Mouse (Mus musculus) lung, adult 2 months (tissue): ENCODE data around the gene Zkscan1. TPM values are rescaled to one million over a fixed set of nuclear protein-coding genes. Genes with fewer than 3 reads are reported as not detected.
"Not testable (repeated sequence)": the region's sequence is repeated elsewhere in the genome, so short reads cannot be mapped to it uniquely, and the experiment has no call there.

ENCODE experiments used
- DNase-seq: peaks from one replicate; pipeline ENCODE4 v3.0.0; 2022
- H3K4me1 ChIP-seq: fragments of 200-500 bp; 2 replicates; pipeline ENCODE4 v1.6.1; 2011; ENCODE audit warnings: low read length; ENCODE audit not compliant: control insufficient read depth, insufficient read depth
- H3K4me3 ChIP-seq: fragments of 200-500 bp; replicated peaks from 2 replicates; pipeline ENCODE3; 2011; ENCODE audit warnings: low read depth, mild to moderate bottlenecking, control low read depth, low read length; ENCODE audit errors: extremely low read depth
- CTCF ChIP-seq: fragments of 200-500 bp; IDR thresholded peaks from 2 replicates; pipeline ENCODE4 v1.5.1; 2011; ENCODE audit warnings: mild to moderate bottlenecking, low read length, control low read depth; ENCODE audit not compliant: insufficient read depth
- POLR2A ChIP-seq: fragments of 200-500 bp; IDR thresholded peaks from 2 replicates; pipeline ENCODE4 v1.6.1; 2011; ENCODE audit warnings: low read depth, mild to moderate bottlenecking, control low read depth, low read length, borderline replicate concordance; ENCODE audit errors: extremely low read depth
- WGBS: fragments of 180-500 bp; shearing (Covaris S2); methylation state at CpG from one replicate; pipeline ENCODE4 v1.1.7; 2018; 5-methylcytosine and 5-hydroxymethylcytosine counted together
- polyA plus RNA-seq: library from polyadenylated mRNA; depleted of rRNA; stranded (reverse); fragments of >200 nt; gene quantifications from 2 replicates; pipeline ENCODE4 v1.2.3, GENCODE M21; 2012; rRNA removed

The Zkscan1 gene
- 4.0 and 5.9 TPM in 2 replicates for polyA plus RNA-seq

DNA sequence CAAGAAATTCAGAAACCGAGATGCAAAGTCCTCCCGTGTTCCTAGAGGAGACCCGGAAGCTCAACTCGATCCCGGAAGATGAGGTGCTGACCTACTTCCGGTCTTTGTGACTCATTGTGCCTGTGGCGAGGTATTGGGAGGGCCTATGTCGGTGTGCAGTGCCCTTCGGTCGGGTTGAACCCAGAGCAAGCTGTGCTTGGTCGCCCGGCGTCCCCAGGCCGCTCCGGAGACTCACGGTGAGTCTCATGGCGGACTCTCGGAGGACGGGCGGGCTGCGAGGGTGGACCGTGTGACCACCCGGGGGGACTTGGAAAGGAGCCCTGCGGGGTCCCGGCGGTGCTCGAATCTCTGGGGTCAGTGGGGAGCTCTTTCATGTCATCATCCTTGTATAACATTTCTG is at the start of gene Zkscan1:
Gene Zkscan1, plus strand, starts transcription at position 89 of the 400 bp plus-strand sequence.
- H3K4me3 ChIP-seq: peak within 1 kb of the TSS; percentile 99
- peaks cover 10% of the 10 kb centered on the region for H3K4me1 ChIP-seq
- under 1% methylated on average over 27 of the region's 27 CpGs for WGBS
- DNase-seq: peak; percentile 68
- no peak for TF ChIP-seq CTCF
- TF ChIP-seq POLR2A: peak; percentile 95

DNA sequence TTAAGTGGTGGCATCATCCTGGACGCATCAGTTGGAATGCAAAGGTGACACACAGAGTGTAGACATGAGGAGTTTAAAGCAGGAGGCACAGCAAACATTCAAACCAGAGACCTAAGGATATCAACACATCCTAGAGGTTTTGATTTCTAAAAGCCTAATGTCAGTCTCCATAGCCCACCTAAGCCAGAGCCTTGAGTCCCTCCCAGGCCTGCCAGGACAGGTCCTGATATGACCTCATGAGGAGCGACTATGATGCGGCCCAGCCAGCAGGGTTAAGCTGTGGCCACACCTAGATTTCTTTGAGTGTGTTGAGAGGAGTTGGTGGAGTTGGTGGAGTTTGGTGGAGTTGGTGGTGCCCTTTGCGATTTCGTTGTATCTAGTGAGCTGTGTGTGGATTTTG is 32.0 kb upstream of the Zkscan1 start, which contains the start of gene Smok3c:
Gene Smok3c, plus strand, starts transcription at position 301 of the 400 bp plus-strand sequence.
- not testable (repeated sequence) for H3K4me3 ChIP-seq, DNase-seq, H3K4me1 ChIP-seq
- WGBS: no CpG with 5 or more reads among the region's 5 CpGs

DNA sequence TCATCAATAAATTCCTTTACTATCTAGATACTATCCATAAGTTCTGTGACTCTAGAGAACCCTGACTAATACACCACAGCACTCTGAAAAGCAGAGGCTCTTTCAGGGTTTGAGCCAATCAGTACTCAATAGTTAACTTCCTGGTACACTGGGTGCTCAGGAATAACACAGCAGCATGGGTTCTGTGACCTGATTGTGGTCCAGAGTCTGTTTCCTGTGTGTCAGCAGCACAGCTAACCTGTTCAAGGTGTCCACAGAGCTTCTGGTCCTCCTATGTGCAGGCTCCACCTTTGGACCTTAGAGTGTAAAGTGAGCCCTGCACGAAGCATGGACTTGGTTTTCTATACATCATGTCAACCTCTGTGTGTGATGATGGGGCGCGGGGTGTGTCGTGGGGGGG is 11.1 kb upstream of the Zkscan1 start:
- no peak for DNase-seq
- no peak overlapping the region for H3K4me3 ChIP-seq
- H3K4me1 ChIP-seq: no peaks in the 10 kb centered on the region
- TF ChIP-seq POLR2A: no peak
- TF ChIP-seq CTCF: no peak
- 84% methylated on average over 4 of the region's 4 CpGs for WGBS

DNA sequence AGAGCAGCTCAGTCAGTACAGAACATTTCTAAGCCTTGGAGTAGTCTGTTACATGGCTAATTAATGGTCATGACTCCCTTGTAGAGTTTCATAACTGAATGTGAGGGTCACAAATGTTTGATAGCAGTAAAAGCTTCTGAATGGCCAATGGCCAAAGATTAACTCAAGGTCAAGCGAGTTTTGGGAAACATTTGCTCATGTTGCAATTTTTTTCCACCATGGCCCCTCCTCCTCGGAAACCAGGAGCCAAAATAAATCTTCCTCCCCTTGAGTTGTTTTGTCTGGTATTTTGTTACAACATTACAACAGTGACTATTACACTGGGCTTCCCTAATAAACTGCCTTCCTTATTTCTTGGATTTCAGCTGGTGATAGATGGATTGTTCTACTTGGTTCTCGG is 9.2 kb upstream of the Zkscan1 start:
- 54% methylated on average over 3 of the region's 3 CpGs for WGBS
- Histone ChIP-seq H3K4me1 (no peaks in the 10 kb centered on the region), H3K4me3 (no peak overlapping the region)
- no peak for TF ChIP-seq CTCF
- TF ChIP-seq POLR2A: no peak
- DNase-seq: no peak

DNA sequence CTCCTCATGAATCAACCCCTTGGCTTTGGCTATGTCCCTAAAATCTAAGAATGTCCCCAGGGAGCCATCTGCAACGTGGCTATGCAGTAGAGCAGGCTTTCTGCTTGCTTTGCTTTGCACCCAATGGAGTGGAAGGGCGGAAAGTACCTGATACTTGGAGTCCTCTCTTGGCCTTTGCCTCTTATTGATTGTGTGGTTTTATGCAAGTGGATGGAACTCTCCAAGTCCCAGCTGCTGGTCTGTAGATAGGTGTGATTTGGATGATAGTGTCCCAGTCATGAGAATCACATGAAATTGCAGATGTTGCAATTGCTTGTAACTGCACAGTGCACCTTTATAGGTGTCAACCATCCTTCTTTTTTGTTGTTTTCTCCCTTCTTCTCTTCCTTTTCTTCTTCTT is 8.7 kb upstream of the Zkscan1 start:
- no peak overlapping the region for H3K4me3 ChIP-seq
- WGBS: 50% methylated on average over 2 of the region's 2 CpGs
- DNase-seq: no peak
- H3K4me1 ChIP-seq: no peaks in the 10 kb centered on the region
- TF ChIP-seq CTCF: no peak
- no peak for TF ChIP-seq POLR2A

DNA sequence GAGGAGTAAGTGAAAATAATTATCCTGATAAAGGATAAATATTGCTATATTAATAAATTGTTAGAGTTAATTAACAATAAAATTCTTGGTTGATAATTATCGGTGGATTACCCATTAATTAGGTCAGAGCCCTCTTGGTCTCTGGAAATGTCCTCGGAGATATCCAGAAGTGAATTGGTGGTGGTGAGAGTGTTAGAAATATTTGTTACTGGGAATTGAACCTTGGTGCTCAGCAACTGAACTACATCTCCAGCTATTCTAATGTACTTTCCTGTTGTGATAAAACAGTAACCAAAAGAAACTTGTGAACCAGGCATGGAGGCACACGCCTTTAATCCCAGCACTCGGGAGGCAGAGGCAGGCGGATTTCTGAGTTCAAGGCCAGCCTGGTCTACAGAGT is 4.4 kb upstream of the Zkscan1 start:
- no peak for DNase-seq
- TF ChIP-seq CTCF (no peak), POLR2A (no peak)
- Histone ChIP-seq H3K4me1 (peaks cover under 1% of the 10 kb centered on the region), H3K4me3 (no peak overlapping the region)
- WGBS: 89% methylated on average over 5 of the region's 5 CpGs

DNA sequence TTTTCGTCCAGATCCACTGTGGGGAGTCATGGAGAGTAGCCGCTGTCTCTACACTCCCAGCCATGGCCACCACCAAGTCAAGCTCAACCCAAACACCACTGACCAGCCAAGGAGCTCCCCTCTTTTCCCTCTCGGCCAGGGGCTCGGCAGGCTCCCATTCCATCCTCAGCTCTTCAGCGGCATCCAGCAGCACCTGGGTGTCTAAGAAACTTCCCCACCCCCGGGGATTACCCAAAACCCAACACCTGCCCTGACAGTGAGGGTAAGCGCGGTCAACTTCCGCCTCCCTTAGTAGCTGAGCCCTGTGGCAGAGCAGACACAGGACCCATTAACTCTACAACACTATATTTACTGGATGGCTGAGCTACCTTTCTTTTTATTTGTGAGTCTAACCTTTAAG is 3.4 kb upstream of the Zkscan1 start:
- no peak for DNase-seq
- 85% methylated on average over 9 of the region's 9 CpGs for WGBS
- Histone ChIP-seq H3K4me1 (peaks cover 6% of the 10 kb centered on the region), H3K4me3 (no peak overlapping the region)
- TF ChIP-seq POLR2A: no peak
- TF ChIP-seq CTCF: no peak

DNA sequence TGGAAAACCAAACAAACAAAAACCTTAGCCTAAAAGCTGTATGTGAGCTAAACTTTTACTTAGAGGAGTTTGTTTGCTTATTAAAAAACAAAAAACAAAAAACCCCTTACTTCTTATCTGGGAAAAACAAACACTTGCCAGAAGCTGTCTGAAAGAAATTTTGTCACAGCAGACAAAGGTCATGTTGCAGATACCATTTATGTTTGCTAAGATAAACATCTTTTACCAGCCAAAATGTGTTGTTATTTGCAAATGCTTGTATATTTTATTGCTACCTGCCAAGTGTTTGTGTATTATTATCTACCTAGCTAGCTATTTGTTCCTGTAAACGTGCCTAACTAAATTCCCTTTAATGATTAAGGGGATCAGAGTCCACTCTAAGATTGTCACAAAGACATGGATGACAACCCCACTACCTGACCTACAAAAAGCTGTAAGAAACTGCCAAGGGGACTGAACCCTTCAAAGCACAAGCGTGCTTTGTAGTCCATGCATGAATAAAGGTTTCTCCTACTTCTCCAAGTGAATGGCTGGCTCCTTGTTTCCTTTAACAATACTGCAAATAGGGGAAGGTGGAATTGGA is 1.5 kb upstream of the Zkscan1 start:
- Histone ChIP-seq H3K4me3 (no peak overlapping the region), H3K4me1 (peaks cover 9% of the 10 kb centered on the region)
- TF ChIP-seq POLR2A (no peak), CTCF (no peak)
- DNase-seq: no peak
- 60% methylated on average over 2 of the region's 2 CpGs for WGBS

DNA sequence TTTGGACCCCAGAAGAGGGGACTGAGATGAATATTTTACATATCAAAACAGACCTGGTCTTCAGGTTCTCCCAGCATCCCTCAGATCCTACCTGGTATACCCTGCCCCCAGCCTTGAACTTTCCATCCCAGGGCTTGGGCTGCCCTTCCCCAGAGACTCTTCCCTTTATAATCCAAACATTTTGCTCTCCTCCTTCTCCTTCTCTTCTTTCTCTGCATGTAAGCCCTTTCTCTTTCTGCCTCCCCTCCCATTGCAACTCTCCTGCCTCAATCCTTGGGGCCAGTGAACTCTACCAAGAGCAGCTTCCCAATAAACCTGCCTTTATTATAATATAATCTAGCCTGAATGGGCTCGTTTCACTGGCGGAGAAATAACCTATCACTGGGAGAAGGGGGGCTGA is 948 bp upstream of the Zkscan1 start:
- DNase-seq: no peak
- TF ChIP-seq POLR2A: no peak
- TF ChIP-seq CTCF: no peak
- WGBS: 97% methylated on average over 2 of the region's 2 CpGs
- Histone ChIP-seq H3K4me3 (no peak overlapping the region), H3K4me1 (peaks cover 10% of the 10 kb centered on the region)

DNA sequence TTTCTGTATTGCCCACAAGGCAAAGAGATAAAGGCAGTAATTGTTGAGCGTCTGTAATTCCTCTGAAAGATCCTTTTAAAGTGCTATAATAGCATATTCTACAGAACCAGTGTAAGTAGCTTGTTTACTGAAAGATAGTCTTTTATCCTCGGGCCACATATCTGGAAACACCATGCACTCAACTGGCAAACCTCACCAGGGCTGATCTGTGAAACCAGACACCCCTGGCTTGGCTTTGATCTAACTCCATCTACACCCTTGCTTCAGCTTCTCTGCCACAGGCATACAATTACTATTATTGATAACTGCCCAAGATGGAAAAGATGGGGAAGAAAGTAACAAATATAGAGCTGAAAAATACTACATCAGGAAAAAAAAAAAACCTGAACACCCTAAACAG is 377 bp upstream of the Zkscan1 start:
- WGBS: 46% methylated on average over 2 of the region's 2 CpGs
- Histone ChIP-seq H3K4me1 (peaks cover 10% of the 10 kb centered on the region), H3K4me3 (no peak overlapping the region)
- TF ChIP-seq CTCF (no peak), POLR2A (no peak)
- DNase-seq: no peak

DNA sequence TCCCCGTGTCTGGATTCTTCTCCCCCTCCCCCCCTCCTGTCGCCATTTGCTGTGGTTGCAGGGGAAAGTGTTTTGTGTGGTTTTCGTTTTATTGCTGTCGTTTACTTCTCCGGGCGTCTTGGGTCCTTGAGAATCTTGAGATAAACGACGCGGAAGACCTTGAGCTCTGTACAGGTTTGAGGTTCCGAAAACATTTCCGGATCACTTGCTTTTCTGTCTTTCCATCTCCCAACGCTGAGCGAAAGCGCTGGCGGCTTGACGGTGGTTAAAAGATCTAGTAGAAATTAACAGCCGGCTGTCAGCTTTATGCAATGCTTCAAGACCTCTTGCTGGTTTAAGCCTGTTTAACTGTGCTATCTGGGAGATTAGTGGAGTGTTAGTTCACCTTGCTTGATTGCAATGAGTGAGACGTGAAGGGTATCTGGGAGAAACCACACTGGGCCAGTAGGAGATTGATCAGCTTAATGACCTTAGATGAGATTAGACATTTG is 582 bp downstream of the Zkscan1 start:
- TF ChIP-seq CTCF (no peak), POLR2A (no peak)
- peak; percentile 27 for DNase-seq

More for the DNA sequence above, 582 bp downstream of the Zkscan1 start:
- under 1% methylated on average over 18 of the region's 18 CpGs for WGBS
- H3K4me3 ChIP-seq: peak overlapping the region; percentile 99
- H3K4me1 ChIP-seq: peaks cover 10% of the 10 kb centered on the region
